Mouse (Mus musculus) midbrain, embryonic 14.5 days (tissue): ENCODE data around the gene Tgtp2. TPM values are rescaled to one million over a fixed set of nuclear protein-coding genes. Genes with fewer than 3 reads are reported as not detected.
"Not testable (repeated sequence)": the region's sequence is repeated elsewhere in the genome, so short reads cannot be mapped to it uniquely, and the experiment has no call there.

Experiments
- ATAC-seq: fragments of 200-750 bp; cut with Nextera tagmentation; 2 replicates; pipeline ENCODE4 v1.8.0; 2017; ENCODE audit warnings: moderate number of reproducible peaks, moderate library complexity; ENCODE audit not compliant: low FRiP score, low TSS enrichment
- DNase-seq: peaks from one replicate; pipeline ENCODE4 v3.0.0-alpha.2; 2015
- H3K27ac ChIP-seq: fragments of 300-500 bp; sonication (generic); replicated peaks from 2 replicates; pipeline ENCODE4 v1.5.1; 2014; ENCODE audit warnings: mild to moderate bottlenecking, low read depth, low read length, moderate library complexity
- H3K27me3 ChIP-seq: fragments of 300-500 bp; sonication (generic); 2 replicates; pipeline ENCODE4 v1.6.1; 2014; ENCODE audit warnings: low read length, control low read depth, mixed read lengths; ENCODE audit not compliant: control insufficient read depth, insufficient read depth
- H3K36me3 ChIP-seq: fragments of 300-500 bp; sonication (generic); 2 replicates; pipeline ENCODE4 v1.6.1; 2014; ENCODE audit warnings: low read length, control low read depth; ENCODE audit not compliant: control insufficient read depth, insufficient read depth
- H3K4me1 ChIP-seq: fragments of 300-500 bp; sonication (generic); 2 replicates; pipeline ENCODE4 v1.6.1; 2014; ENCODE audit warnings: mild to moderate bottlenecking, antibody characterized with exemption, low read length, control low read depth; ENCODE audit not compliant: control insufficient read depth, insufficient read depth
- H3K4me2 ChIP-seq: fragments of 300-500 bp; sonication (generic); 2 replicates; pipeline ENCODE4 v1.6.1; 2014; ENCODE audit warnings: mild to moderate bottlenecking, low read length, moderate library complexity
- H3K4me3 ChIP-seq: fragments of 300-500 bp; sonication (generic); replicated peaks from 2 replicates; pipeline ENCODE4 v1.5.1; 2014; ENCODE audit warnings: low read depth, low read length
- H3K9ac ChIP-seq: fragments of 300-500 bp; sonication (generic); replicated peaks from 2 replicates; pipeline ENCODE4 v1.6.1; 2014; ENCODE audit warnings: mild to moderate bottlenecking, low read length, moderate library complexity
- H3K9me3 ChIP-seq: fragments of 300-500 bp; sonication (generic); 2 replicates; pipeline ENCODE4 v1.6.1; 2016; ENCODE audit warnings: low read length, control low read depth, mixed read lengths; ENCODE audit not compliant: control insufficient read depth
- WGBS: fragments of 180-500 bp; shearing (Covaris S2); extraction: QIAGEN DNeasy Blood & Tissue Kit; methylation state at CpG from one replicate; pipeline ENCODE4 v1.1.7; 2014; 5-methylcytosine and 5-hydroxymethylcytosine counted together
- polyA plus RNA-seq: library from polyadenylated mRNA; unstranded; fragments of >200 nt; fragmentation: Nextera tagmentation; extraction: Ambion mirVana; gene quantifications from 2 replicates; pipeline ENCODE4 v1.2.1, GENCODE M21; 2014

Tgtp2 gene
- polyA plus RNA-seq, 1 experiment from 2014 or later = 0.76 TPM

- ATAC-seq = no peak
- no peak overlapping the region for H3K4me2 ChIP-seq
- 79% methylated on average over 1 of the region's 1 CpGs for WGBS
Observed at GRCm38 (mm10) chr11:49080636-49081035, 16.6 kb upstream of the Tgtp2 start.

DNA sequence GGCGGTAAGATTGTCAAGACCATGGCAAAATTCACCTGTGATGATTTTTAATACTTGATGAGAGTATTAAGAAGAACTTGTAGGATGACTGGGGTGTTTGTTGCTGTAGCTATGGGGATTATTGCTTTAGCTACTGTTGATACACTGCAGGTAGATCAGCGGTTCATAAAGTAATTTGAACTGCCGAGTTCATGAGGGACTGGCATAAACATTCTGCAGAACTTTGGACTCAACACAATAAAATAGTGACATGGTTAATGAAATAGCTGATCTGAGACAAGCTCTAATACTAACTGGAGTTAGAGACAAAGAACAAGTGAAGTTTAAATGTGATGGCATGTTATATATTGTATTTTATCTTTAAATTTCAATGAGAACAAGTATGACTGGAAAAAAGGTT is 14.7 kb upstream of the Tgtp2 start:
- DNase-seq (no peak), ATAC-seq (no peak)
- Histone ChIP-seq H3K9ac (no peak overlapping the region), H3K4me3 (no peak overlapping the region), H3K9me3 (no peaks in the 10 kb centered on the region), H3K27me3 (no peaks in the 10 kb centered on the region), H3K36me3 (no peaks in the 10 kb centered on the region), H3K4me2 (no peak overlapping the region), H3K4me1 (no peaks in the 10 kb centered on the region), H3K27ac (no peak overlapping the region)
- WGBS = 93% methylated on average over 3 of the region's 3 CpGs

More at GRCm38 (mm10) chr11:49080636-49081035, 16.6 kb upstream of the Tgtp2 start:
- no peak overlapping the region for H3K9ac ChIP-seq
- H3K4me3 ChIP-seq = no peak overlapping the region
- H3K27me3 ChIP-seq = no peaks in the 10 kb centered on the region
- no peak for DNase-seq
- no peak overlapping the region for H3K27ac ChIP-seq
- H3K4me1 ChIP-seq = no peaks in the 10 kb centered on the region
- H3K36me3 ChIP-seq = no peaks in the 10 kb centered on the region
- no peaks in the 10 kb centered on the region for H3K9me3 ChIP-seq

GRCm38 (mm10) chr11:49077012-49077411 is 13.0 kb upstream of the Tgtp2 start:
- Histone ChIP-seq H3K9ac (no peak overlapping the region), H3K9me3 (no peaks in the 10 kb centered on the region), H3K27ac (no peak overlapping the region), H3K36me3 (no peaks in the 10 kb centered on the region), H3K4me3 (no peak overlapping the region), H3K27me3 (no peaks in the 10 kb centered on the region), H3K4me2 (no peak overlapping the region), H3K4me1 (no peaks in the 10 kb centered on the region)
- ATAC-seq (no peak), DNase-seq (no peak)
- WGBS = 74% methylated on average over 1 of the region's 1 CpGs

- 77% methylated on average over 6 of the region's 6 CpGs for WGBS
- not testable (repeated sequence) for H3K4me2 ChIP-seq, H3K4me1 ChIP-seq, H3K9me3 ChIP-seq, DNase-seq, H3K36me3 ChIP-seq, H3K27ac ChIP-seq, ATAC-seq, H3K9ac ChIP-seq, H3K27me3 ChIP-seq, H3K4me3 ChIP-seq
Observed at GRCm38 (mm10) chr11:49076001-49076757, 12.2 kb upstream of the Tgtp2 start, which contains the start of gene Ifi47. Gene Ifi47 (plus strand): TSS chr11:49076587.

DNA sequence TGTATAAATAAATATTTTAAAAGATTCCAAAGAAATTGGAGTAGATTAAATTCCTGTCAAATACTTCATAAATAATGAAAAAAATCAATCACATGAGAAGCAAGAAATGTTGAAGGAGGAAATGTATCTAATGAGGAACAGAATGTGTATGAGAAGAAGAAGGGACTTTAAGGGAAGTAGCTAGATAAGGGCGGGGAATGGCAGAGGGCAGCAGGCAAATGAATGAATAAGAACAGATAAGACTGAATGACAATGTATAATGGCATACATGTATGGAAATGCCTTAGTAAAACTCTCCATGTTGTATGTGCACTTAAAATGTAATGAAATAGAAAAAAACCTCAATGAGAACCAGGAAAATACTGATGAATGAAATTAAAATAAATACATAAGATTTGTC is 4.4 kb upstream of the Tgtp2 start:
- Histone ChIP-seq H3K27me3 (no peaks in the 10 kb centered on the region), H3K4me1 (no peaks in the 10 kb centered on the region), H3K36me3 (no peaks in the 10 kb centered on the region), H3K4me3 (no peak overlapping the region), H3K9me3 (no peaks in the 10 kb centered on the region), H3K9ac (no peak overlapping the region), H3K4me2 (no peak overlapping the region), H3K27ac (no peak overlapping the region)
- ATAC-seq (no peak), DNase-seq (no peak)
- 88% methylated on average over 1 of the region's 1 CpGs for WGBS

- not testable (repeated sequence) for H3K4me1 ChIP-seq, H3K9me3 ChIP-seq, H3K4me3 ChIP-seq, H3K9ac ChIP-seq, H3K36me3 ChIP-seq, H3K27ac ChIP-seq, DNase-seq, ATAC-seq, H3K4me2 ChIP-seq, H3K27me3 ChIP-seq
- WGBS = 94% methylated on average over 1 of the region's 2 CpGs
Observed at GRCm38 (mm10) chr11:49061865-49062264, 2.1 kb downstream of the Tgtp2 start.

DNA sequence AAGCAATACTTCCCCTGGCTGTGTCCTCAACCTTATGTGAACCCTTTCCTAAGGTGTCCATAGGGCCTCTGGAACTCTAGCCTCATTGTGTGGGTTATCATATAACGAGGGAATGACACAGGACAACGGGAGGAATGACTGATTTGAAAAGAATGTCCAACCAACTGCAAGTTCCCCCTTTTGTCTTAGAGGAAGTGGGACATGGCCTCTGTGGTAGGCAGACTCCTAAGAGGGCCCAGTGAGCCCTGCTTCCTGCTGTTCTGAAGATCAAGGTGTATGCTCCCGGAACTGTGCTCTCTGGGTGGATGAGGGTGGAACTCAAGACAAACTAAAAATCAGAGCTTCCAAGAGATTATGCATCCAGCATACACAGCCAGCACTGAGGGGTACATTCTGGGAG is 3.9 kb downstream of the Tgtp2 start:
- H3K27ac ChIP-seq, DNase-seq, H3K4me1 ChIP-seq, H3K9ac ChIP-seq, H3K27me3 ChIP-seq, ATAC-seq, H3K9me3 ChIP-seq, H3K36me3 ChIP-seq, H3K4me3 ChIP-seq, H3K4me2 ChIP-seq: not testable (repeated sequence)
- 71% methylated on average over 2 of the region's 3 CpGs for WGBS

DNA sequence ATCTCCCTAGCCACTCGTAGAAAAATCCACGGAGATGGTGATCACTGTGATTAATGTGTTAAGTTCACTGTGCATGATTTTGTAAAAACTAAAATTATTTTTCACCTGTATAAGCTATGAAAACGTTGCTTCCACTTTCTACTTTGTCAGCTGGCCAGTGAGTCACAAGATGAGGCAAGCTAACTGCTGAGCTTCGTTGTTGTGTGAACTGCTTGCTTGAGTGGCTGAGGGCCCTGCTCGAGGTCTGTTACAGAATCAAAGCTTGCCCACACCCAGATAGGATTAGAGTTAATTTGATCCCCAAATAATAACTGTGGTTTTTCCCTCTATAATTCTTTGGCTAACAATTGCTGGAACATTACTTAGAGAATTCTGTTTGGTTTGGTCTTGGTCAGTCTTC is 12.1 kb downstream of the Tgtp2 start:
- H3K4me1 ChIP-seq, H3K27me3 ChIP-seq, H3K27ac ChIP-seq, H3K9ac ChIP-seq, DNase-seq, H3K36me3 ChIP-seq, H3K4me3 ChIP-seq, H3K4me2 ChIP-seq, H3K9me3 ChIP-seq, ATAC-seq: not testable (repeated sequence)
- WGBS = no CpG with 5 or more reads among the region's 5 CpGs
